Mouse (Mus musculus) cerebellum, adult 2 months (tissue): ENCODE results near the gene Tmem159.

ENCODE experiments used
- CTCF ChIP-seq: fragments of 200-500 bp; IDR thresholded peaks from 2 replicates; pipeline ENCODE4 v1.5.1; 2011; ENCODE audit warnings: low read depth, mild to moderate bottlenecking, control low read depth, low read length, moderate library complexity, borderline replicate concordance; ENCODE audit not compliant: insufficient read depth
- POLR2A ChIP-seq: fragments of 200-500 bp; IDR thresholded peaks from 2 replicates; pipeline ENCODE4 v1.6.1; 2011; ENCODE audit warnings: low read length, control low read depth, borderline replicate concordance; ENCODE audit not compliant: insufficient read depth

DNA sequence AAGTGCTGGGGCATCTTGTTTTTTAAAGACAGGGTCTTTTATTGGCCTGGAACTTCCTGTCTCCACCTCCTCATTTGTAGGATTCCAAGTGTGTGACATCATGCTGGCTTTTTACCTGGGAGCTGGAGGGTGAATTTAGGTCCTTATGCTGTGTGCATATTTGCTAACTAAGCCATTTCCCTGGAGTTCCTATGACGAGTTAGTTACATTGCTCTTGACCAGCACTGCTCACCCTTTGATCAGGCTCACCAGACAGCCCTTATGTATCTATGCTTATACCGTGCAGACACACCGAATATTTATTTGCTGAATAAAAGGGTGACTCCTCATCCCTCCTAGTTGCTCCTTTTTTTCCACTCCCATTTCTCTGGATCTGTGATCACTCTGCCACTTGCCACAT, 22.0 kb upstream of the Tmem159 start:
- TF ChIP-seq POLR2A, result no peak
- no peak for TF ChIP-seq CTCF
